Mouse (Mus musculus): ENCODE data around the gene Lhx8. TPM values are rescaled to one million over a fixed set of nuclear protein-coding genes. Genes with fewer than 3 reads are reported as not detected.
A peak's percentile ranks its signal among the peaks of the same experiment; 100 is the strongest.

Gene Lhx8
- not detected in 2 replicates for total RNA-seq (2014; rRNA removed)
- polyA plus RNA-seq (2015; fragmentation: Nextera tagmentation; extraction: Ambion mirVana): 0.20 and 0.21 TPM in 2 replicates

DNA sequence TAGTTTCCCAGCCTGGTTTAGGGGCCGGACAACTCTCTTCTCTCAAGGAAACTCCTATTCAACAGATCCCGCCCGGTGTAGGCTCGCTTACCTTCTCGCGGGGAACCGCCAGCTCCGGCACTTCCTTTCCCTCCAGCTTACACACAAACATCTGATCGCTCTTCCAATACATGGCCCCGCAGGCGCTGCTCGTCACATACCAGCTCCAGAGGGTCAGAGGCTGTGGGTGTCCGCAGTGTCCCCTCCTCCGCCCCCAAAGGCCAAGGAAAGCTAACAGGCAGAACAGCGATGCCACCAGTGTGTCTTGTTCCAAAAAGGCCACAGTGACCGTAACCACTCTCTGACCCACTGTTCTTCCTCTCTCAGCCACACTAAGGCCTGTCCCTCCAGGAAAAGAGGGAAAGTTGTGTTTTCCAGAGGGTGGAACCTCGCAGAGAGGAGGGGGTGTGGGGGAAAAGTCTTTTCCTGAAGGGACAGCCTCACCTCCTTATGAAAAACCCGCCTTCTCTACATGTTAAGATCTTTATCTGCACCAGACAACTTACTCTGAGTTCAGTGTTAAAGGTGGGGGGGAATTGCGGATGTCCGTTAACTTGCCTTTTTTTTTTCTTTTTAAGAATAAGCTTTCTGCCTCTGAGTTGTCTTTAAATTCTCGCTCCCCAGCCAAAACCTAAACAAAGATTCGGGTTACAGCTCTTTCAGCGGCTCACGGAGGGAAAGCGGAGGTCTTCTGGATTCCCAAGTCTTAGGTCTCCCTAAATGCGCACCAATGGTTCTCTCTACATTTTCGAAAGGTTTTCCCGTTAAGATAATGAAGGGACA lies at the start of gene Lhx8:
Gene Lhx8 (minus strand): TSS at position 479 of the 822 bp plus-strand sequence.
- H3K4me3 ChIP-seq (ENCODE audit: low read length): no peak within 1 kb of the TSS
- H3K4me2 ChIP-seq (ENCODE audit: low read depth, low read length): no peak within 1 kb of the TSS; the same call in 1 of the 2 replicates
- no peaks in the 10 kb centered on the region for H3K4me1 ChIP-seq (ENCODE audit: insufficient read depth, low read length)
- no peaks in the 10 kb centered on the region for H3K9me3 ChIP-seq (ENCODE audit: low read length)
- H3K9ac ChIP-seq (replicated peaks; ENCODE audit: low read length): no peak within 1 kb of the TSS
- DNase-seq (ENCODE audit: low spot score): peak; percentile 37
- WGBS: under 1% methylated on average over 28 of the region's 28 CpGs
- H3K27me3 ChIP-seq (ENCODE audit: insufficient read depth, low read length): peaks cover 65% of the 10 kb centered on the region
- H3K36me3 ChIP-seq (ENCODE audit: insufficient read depth, low read length): no peaks in the 10 kb centered on the region
- no peak for ATAC-seq
- H3K27ac ChIP-seq: no peak within 1 kb of the TSS
- no peak for TF ChIP-seq CTCF (IDR thresholded peaks at IDR 0.05; ENCODE audit: low read depth)

DNA sequence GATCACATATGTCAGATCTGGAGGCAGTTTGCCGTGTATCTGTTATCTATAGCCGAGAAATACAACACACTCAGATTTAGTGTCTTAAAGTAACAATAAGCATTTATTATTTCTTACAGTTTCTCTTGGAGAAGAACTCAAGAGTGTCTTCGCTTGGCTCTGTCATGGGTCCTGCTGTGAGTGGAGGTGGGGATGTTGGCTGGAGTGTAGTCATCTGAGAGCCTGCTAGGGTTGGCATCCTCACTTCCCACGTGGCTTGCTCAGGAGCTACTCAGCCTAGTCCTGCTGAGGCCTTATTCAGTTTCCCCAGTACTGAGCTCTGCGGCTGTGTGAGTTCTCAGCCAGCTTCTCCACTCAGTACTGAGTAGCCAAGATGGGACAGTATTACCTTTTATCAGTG lies 43.1 kb upstream of the Lhx8 start:
- WGBS: 67% methylated on average over 5 of the region's 5 CpGs
- no peak overlapping the region for H3K27ac ChIP-seq

GRCm38 (mm10) chr3:154372688-154373087 lies 42.2 kb upstream of the Lhx8 start:
- TF ChIP-seq CTCF (IDR thresholded peaks at IDR 0.05; ENCODE audit: low read depth): no peak
- ATAC-seq (no peak), DNase-seq (ENCODE audit: low spot score) (no peak)
- Histone ChIP-seq H3K36me3 (ENCODE audit: insufficient read depth, low read length) (no peaks in the 10 kb centered on the region), H3K4me3 (ENCODE audit: low read length) (no peak overlapping the region), H3K4me2 (ENCODE audit: low read depth, low read length) (no peak overlapping the region), H3K4me1 (ENCODE audit: insufficient read depth, low read length) (no peaks in the 10 kb centered on the region), H3K27ac (no peak overlapping the region), H3K27me3 (ENCODE audit: insufficient read depth, low read length) (no peaks in the 10 kb centered on the region), H3K9me3 (ENCODE audit: low read length) (no peaks in the 10 kb centered on the region), H3K9ac (replicated peaks; ENCODE audit: low read length) (no peak overlapping the region)

More for the DNA sequence above, 43.1 kb upstream of the Lhx8 start:
- TF ChIP-seq CTCF (IDR thresholded peaks at IDR 0.05; ENCODE audit: low read depth): no peak
- no peaks in the 10 kb centered on the region for H3K4me1 ChIP-seq (ENCODE audit: insufficient read depth, low read length)
- no peaks in the 10 kb centered on the region for H3K9me3 ChIP-seq (ENCODE audit: low read length)
- H3K27me3 ChIP-seq (ENCODE audit: insufficient read depth, low read length): no peaks in the 10 kb centered on the region
- no peak overlapping the region for H3K4me3 ChIP-seq (ENCODE audit: low read length)
- no peak overlapping the region for H3K9ac ChIP-seq (replicated peaks; ENCODE audit: low read length)
- ATAC-seq (no peak), DNase-seq (ENCODE audit: low spot score) (no peak)
- H3K4me2 ChIP-seq (ENCODE audit: low read depth, low read length): no peak overlapping the region
- H3K36me3 ChIP-seq (ENCODE audit: insufficient read depth, low read length): no peaks in the 10 kb centered on the region

- TF ChIP-seq CTCF (IDR thresholded peaks at IDR 0.05; ENCODE audit: low read depth): no peak
- H3K27ac ChIP-seq: no peak overlapping the region
- 37% methylated on average over 3 of the region's 3 CpGs for WGBS
- no peak overlapping the region for H3K9ac ChIP-seq (replicated peaks; ENCODE audit: low read length)
- DNase-seq (ENCODE audit: low spot score): peak; percentile 33
- ATAC-seq: no peak
- no peak overlapping the region for H3K4me2 ChIP-seq (ENCODE audit: low read depth, low read length)
- no peaks in the 10 kb centered on the region for H3K27me3 ChIP-seq (ENCODE audit: insufficient read depth, low read length)
- no peak overlapping the region for H3K4me3 ChIP-seq (ENCODE audit: low read length)
- no peaks in the 10 kb centered on the region for H3K9me3 ChIP-seq (ENCODE audit: low read length)
- H3K4me1 ChIP-seq (ENCODE audit: insufficient read depth, low read length): no peaks in the 10 kb centered on the region
- no peaks in the 10 kb centered on the region for H3K36me3 ChIP-seq (ENCODE audit: insufficient read depth, low read length)
Observed at GRCm38 (mm10) chr3:154367327-154367726, 36.9 kb upstream of the Lhx8 start.

DNA sequence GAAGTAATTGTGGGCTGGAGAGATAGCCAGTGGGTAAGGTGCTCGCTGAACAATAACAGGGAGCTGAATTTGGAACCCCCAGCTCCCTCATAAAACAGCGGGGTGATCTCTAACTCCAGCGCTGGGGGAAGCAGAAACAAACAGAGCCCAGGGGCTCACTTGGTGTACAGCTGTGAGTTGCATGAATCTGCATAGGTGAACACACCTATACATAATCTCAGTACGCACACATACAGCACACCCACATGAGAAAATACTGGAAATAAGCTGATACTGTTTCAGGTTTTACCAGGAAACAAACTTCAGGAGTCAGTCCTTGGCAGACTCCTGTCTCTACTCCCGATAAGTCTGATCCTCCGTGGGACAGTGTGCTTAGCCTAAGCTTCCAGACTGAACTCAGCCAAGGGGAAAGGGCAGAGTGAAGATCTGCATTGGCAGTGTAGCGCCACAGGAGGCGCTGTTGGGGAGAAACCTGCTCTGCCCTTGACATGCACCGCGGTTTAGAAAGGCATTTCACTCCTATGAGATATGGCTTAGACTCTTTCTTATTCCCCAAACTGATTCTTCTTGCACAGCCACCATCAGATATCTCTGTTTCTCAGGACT lies 34.2 kb upstream of the Lhx8 start:
- Histone ChIP-seq H3K27me3 (ENCODE audit: insufficient read depth, low read length) (no peaks in the 10 kb centered on the region), H3K27ac (no peak overlapping the region), H3K4me2 (ENCODE audit: low read depth, low read length) (no peak overlapping the region), H3K4me3 (ENCODE audit: low read length) (no peak overlapping the region), H3K9ac (replicated peaks; ENCODE audit: low read length) (no peak overlapping the region), H3K4me1 (ENCODE audit: insufficient read depth, low read length) (no peaks in the 10 kb centered on the region), H3K36me3 (ENCODE audit: insufficient read depth, low read length) (no peaks in the 10 kb centered on the region), H3K9me3 (ENCODE audit: low read length) (no peaks in the 10 kb centered on the region)
- DNase-seq (ENCODE audit: low spot score) (peak; percentile 52), ATAC-seq (peak; percentile 55; the same call in 1 of the 2 replicates)
- 29% methylated on average over 10 of the region's 10 CpGs for WGBS
- TF ChIP-seq CTCF (IDR thresholded peaks at IDR 0.05; ENCODE audit: low read depth): peak; percentile 77

DNA sequence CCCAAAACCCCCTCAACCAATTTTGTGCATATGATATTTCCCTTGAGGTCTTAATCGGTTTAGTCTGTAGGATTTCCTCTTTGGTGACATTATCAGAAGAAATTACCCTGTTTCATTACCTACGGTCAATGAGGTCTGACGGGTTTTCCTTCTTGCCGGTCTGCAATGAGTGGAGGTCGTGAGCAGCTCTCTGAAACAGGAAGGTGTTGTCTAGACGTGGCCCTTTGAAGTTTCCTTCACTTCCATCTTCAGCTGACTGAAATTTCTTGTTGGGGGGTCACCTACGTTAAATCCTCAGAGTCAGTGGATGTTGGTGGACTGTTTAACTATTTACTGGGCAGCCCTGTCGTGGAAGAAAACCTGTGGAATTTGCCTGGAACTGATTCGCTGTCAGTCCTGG lies 33.0 kb upstream of the Lhx8 start:
- no peaks in the 10 kb centered on the region for H3K36me3 ChIP-seq (ENCODE audit: insufficient read depth, low read length)
- H3K4me3 ChIP-seq (ENCODE audit: low read length): no peak overlapping the region
- no peak for TF ChIP-seq CTCF (IDR thresholded peaks at IDR 0.05; ENCODE audit: low read depth)
- 82% methylated on average over 9 of the region's 9 CpGs for WGBS
- no peak overlapping the region for H3K27ac ChIP-seq
- DNase-seq (ENCODE audit: low spot score): no peak
- H3K4me1 ChIP-seq (ENCODE audit: insufficient read depth, low read length): no peaks in the 10 kb centered on the region
- ATAC-seq: no peak
- no peaks in the 10 kb centered on the region for H3K27me3 ChIP-seq (ENCODE audit: insufficient read depth, low read length)
- no peaks in the 10 kb centered on the region for H3K9me3 ChIP-seq (ENCODE audit: low read length)
- no peak overlapping the region for H3K9ac ChIP-seq (replicated peaks; ENCODE audit: low read length)
- H3K4me2 ChIP-seq (ENCODE audit: low read depth, low read length): no peak overlapping the region

DNA sequence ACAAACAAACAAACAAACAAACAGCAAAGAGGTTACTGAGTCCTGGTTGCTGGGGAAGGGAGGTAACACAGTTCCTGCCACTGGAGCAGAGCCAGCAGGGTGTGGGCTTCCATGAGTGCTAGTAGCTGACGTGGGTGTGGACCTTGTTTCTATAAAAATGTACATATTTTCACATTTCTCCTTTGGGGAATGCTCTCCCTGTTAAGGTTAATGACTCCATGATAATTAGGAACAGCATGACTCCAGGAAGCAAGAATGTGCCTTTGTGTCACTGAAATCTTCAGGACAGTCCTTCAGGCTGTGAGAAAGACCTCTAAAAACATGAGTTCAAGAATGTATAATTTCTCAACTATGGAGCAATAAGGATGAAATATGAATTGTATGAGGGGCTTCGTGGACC lies 28.8 kb upstream of the Lhx8 start:
- H3K27ac ChIP-seq: no peak overlapping the region
- WGBS: 62% methylated on average over 2 of the region's 2 CpGs
- H3K4me1 ChIP-seq (ENCODE audit: insufficient read depth, low read length): no peaks in the 10 kb centered on the region
- no peak overlapping the region for H3K4me3 ChIP-seq (ENCODE audit: low read length)
- H3K36me3 ChIP-seq (ENCODE audit: insufficient read depth, low read length): no peaks in the 10 kb centered on the region
- H3K27me3 ChIP-seq (ENCODE audit: insufficient read depth, low read length): no peaks in the 10 kb centered on the region
- no peak overlapping the region for H3K9ac ChIP-seq (replicated peaks; ENCODE audit: low read length)
- DNase-seq (ENCODE audit: low spot score) (no peak), ATAC-seq (no peak)
- no peaks in the 10 kb centered on the region for H3K9me3 ChIP-seq (ENCODE audit: low read length)
- TF ChIP-seq CTCF (IDR thresholded peaks at IDR 0.05; ENCODE audit: low read depth): no peak
- H3K4me2 ChIP-seq (ENCODE audit: low read depth, low read length): no peak overlapping the region
